Comparison of ENCODE assay signal across 9 mouse cellular contexts in genomic region chr9:108304716-108305115, GRCm38 (mm10). TPM values are rescaled to one million over a fixed set of nuclear protein-coding genes. Genes with fewer than 3 reads are reported as not detected.
DNase-seq lines count a peak whose midpoint lies in the region; ATAC-seq lines count a peak whose summit lies in the region.
"Had no signal": no experiment of that assay in that cellular context is flagged by ENCODE, and none has a peak within 500 bp of the region (broad histone marks: within the 10 kb centered on the region; RNA-seq: fewer than 3 reads in every experiment).

No protein-coding gene starts in this region.

- H3K9me3 ChIP-seq in heart, embryonic 11.5 days (replicated peaks; ENCODE audit: control insufficient read depth, low read length) = no peaks in the 10 kb centered on the region
- no peaks in the 10 kb centered on the region for H3K9me3 ChIP-seq in embryonic facial prominence, embryonic 12.5 days
- H3K9me3 ChIP-seq in hindbrain, embryonic 16.5 days (ENCODE audit: control insufficient read depth, low read length) = no peaks in the 10 kb centered on the region
- no peaks in the 10 kb centered on the region for H3K9me3 ChIP-seq in midbrain, embryonic 15.5 days

- 33% methylated on average over 4 of the region's 4 CpGs for WGBS in heart, embryonic 11.5 days (ENCODE audit: insufficient replicate concordance)
- 83% methylated on average over 4 of the region's 4 CpGs for WGBS in embryonic facial prominence, embryonic 12.5 days
- WGBS in hindbrain, embryonic 16.5 days = 89% methylated on average over 4 of the region's 4 CpGs
- 78% methylated on average over 4 of the region's 4 CpGs for WGBS in midbrain, embryonic 15.5 days

- H3K9ac ChIP-seq in heart, embryonic 11.5 days (ENCODE audit: low read depth, low read length) = peak overlapping the region; percentile 93
- H3K9ac ChIP-seq in embryonic facial prominence, embryonic 12.5 days = no peak overlapping the region
- H3K9ac ChIP-seq in hindbrain, embryonic 16.5 days (ENCODE audit: low read depth, low read length) = peak overlapping the region; percentile 90; the same call in 1 of the 2 replicates
- H3K9ac ChIP-seq in midbrain, embryonic 15.5 days = no peak overlapping the region; the same call in 1 of the 2 replicates

- peak overlapping the region; percentile 100 for H3K27ac ChIP-seq in heart, embryonic 11.5 days (ENCODE audit: low read depth, low read length)
- H3K27ac ChIP-seq in embryonic facial prominence, embryonic 12.5 days = no peak overlapping the region
- H3K27ac ChIP-seq in hindbrain, embryonic 16.5 days (ENCODE audit: low read depth, low read length) = peak overlapping the region; percentile 92; the same call in 1 of the 2 replicates
- H3K27ac ChIP-seq in midbrain, embryonic 15.5 days = no peak overlapping the region

- H3K4me2 ChIP-seq in heart, embryonic 11.5 days = peak overlapping the region; percentile 94
- H3K4me2 ChIP-seq in embryonic facial prominence, embryonic 12.5 days (replicated peaks) = peak overlapping the region; percentile 89
- H3K4me2 ChIP-seq in hindbrain, embryonic 16.5 days (ENCODE audit: low read length) = peak overlapping the region; percentile 96
- H3K4me2 ChIP-seq in midbrain, embryonic 15.5 days = peak overlapping the region; percentile 71

- H3K4me1 ChIP-seq in heart, embryonic 11.5 days (ENCODE audit: control insufficient read depth, insufficient read depth, low read length) = peaks cover 19% of the 10 kb centered on the region
- peaks cover 27% of the 10 kb centered on the region for H3K4me1 ChIP-seq in embryonic facial prominence, embryonic 12.5 days
- peaks cover 28% of the 10 kb centered on the region for H3K4me1 ChIP-seq in hindbrain, embryonic 16.5 days (ENCODE audit: control insufficient read depth, insufficient read depth, low read depth, low read length)
- H3K4me1 ChIP-seq in midbrain, embryonic 15.5 days = peaks cover 31% of the 10 kb centered on the region

- peaks cover 5% of the 10 kb centered on the region; the same call in 1 of the 2 replicates for H3K36me3 ChIP-seq in heart, embryonic 11.5 days (ENCODE audit: control insufficient read depth, insufficient read depth, low read length)
- peaks cover 22% of the 10 kb centered on the region for H3K36me3 ChIP-seq in embryonic facial prominence, embryonic 12.5 days
- H3K36me3 ChIP-seq in hindbrain, embryonic 16.5 days (ENCODE audit: control insufficient read depth, insufficient read depth, low read length) = peaks cover 19% of the 10 kb centered on the region
- H3K36me3 ChIP-seq in midbrain, embryonic 15.5 days (replicated peaks) = peaks cover 20% of the 10 kb centered on the region

- DNase-seq in heart, postnatal 4 days = no peak
- no peak for DNase-seq in urinary bladder, postnatal 14 days (ENCODE audit: low spot score)
- no peak for DNase-seq in spleen, adult 18-20 months
- DNase-seq in frontal cortex, postnatal 25 days (ENCODE audit: low spot score in 2 of 2) = no peak
- DNase-seq: layer of hippocampus, adult 9-11 months had no signal

- ATAC-seq in heart, embryonic 11.5 days (replicated peaks; ENCODE audit: insufficient number of reproducible peaks, low FRiP score, low TSS enrichment) = no peak
- no peak for ATAC-seq in embryonic facial prominence, embryonic 12.5 days (ENCODE audit: insufficient number of reproducible peaks, insufficient read depth, low FRiP score, low TSS enrichment)
- no peak for ATAC-seq in hindbrain, embryonic 16.5 days
- no peak for ATAC-seq in midbrain, embryonic 15.5 days (replicated peaks)

- peak overlapping the region; percentile 83 for H3K4me3 ChIP-seq in heart, embryonic 11.5 days (ENCODE audit: low read depth, low read length)
- H3K4me3 ChIP-seq in embryonic facial prominence, embryonic 12.5 days = peak overlapping the region; percentile 92
- peak overlapping the region; percentile 79 for H3K4me3 ChIP-seq in hindbrain, embryonic 16.5 days (ENCODE audit: low read length)
- H3K4me3 ChIP-seq in midbrain, embryonic 15.5 days = peak overlapping the region; percentile 86

- H3K27me3 ChIP-seq in heart, embryonic 11.5 days (ENCODE audit: control insufficient read depth, insufficient read depth, low read length) = no peaks in the 10 kb centered on the region
- H3K27me3 ChIP-seq in embryonic facial prominence, embryonic 12.5 days = no peaks in the 10 kb centered on the region
- H3K27me3 ChIP-seq in hindbrain, embryonic 16.5 days (replicated peaks; ENCODE audit: control insufficient read depth, insufficient read depth, low read length) = no peaks in the 10 kb centered on the region
- no peaks in the 10 kb centered on the region for H3K27me3 ChIP-seq in midbrain, embryonic 15.5 days (replicated peaks)

RNA-seq across cellular contexts. Expression of gene Rhoa, which starts 1.2 kb away (rescaled TPM):
- polyA plus RNA-seq in heart, embryonic 11.5 days (2014; fragmentation: Nextera tagmentation; extraction: Ambion mirVana) = 252 and 277 TPM in 2 replicates
- 100 to 1,000 TPM; 341 to 348 TPM for total RNA-seq in heart, postnatal 4 days (2021)
- polyA plus RNA-seq in embryonic facial prominence, embryonic 12.5 days (2016; fragmentation: Nextera tagmentation; extraction: Ambion mirVana) = 380 and 391 TPM in 2 replicates
- polyA plus RNA-seq in hindbrain, embryonic 16.5 days (2015; fragmentation: Nextera tagmentation; extraction: Ambion mirVana) = 278 TPM in 2 replicates
- polyA plus RNA-seq in midbrain, embryonic 15.5 days (2015; fragmentation: Nextera tagmentation; extraction: Ambion mirVana) = 251 and 257 TPM in 2 replicates

RNA-seq across cellular contexts. Expression of gene Tcta, which starts 1.2 kb away (rescaled TPM):
- 28.5 and 34.7 TPM in 2 replicates for polyA plus RNA-seq in heart, embryonic 11.5 days (2014; fragmentation: Nextera tagmentation; extraction: Ambion mirVana)
- total RNA-seq in heart, postnatal 4 days (2021) = 10 to 100 TPM; 15.9 to 19.1 TPM
- 28.1 and 28.7 TPM in 2 replicates for polyA plus RNA-seq in embryonic facial prominence, embryonic 12.5 days (2016; fragmentation: Nextera tagmentation; extraction: Ambion mirVana)
- polyA plus RNA-seq in hindbrain, embryonic 16.5 days (2015; fragmentation: Nextera tagmentation; extraction: Ambion mirVana) = 51.6 and 57.2 TPM in 2 replicates
- polyA plus RNA-seq in midbrain, embryonic 15.5 days (2015; fragmentation: Nextera tagmentation; extraction: Ambion mirVana) = 51.4 and 54.9 TPM in 2 replicates

RNA-seq across cellular contexts. Expression of gene Amt, which starts 8.1 kb away (rescaled TPM):
- polyA plus RNA-seq in heart, embryonic 11.5 days (2014; fragmentation: Nextera tagmentation; extraction: Ambion mirVana) = 12.9 and 15.3 TPM in 2 replicates
- total RNA-seq in heart, postnatal 4 days (2021) = 1 to 10 TPM; 3.6 to 6.0 TPM
- 17.4 and 17.5 TPM in 2 replicates for polyA plus RNA-seq in embryonic facial prominence, embryonic 12.5 days (2016; fragmentation: Nextera tagmentation; extraction: Ambion mirVana)
- 23.3 and 26.3 TPM in 2 replicates for polyA plus RNA-seq in hindbrain, embryonic 16.5 days (2015; fragmentation: Nextera tagmentation; extraction: Ambion mirVana)
- polyA plus RNA-seq in midbrain, embryonic 15.5 days (2015; fragmentation: Nextera tagmentation; extraction: Ambion mirVana) = 28.9 and 32.1 TPM in 2 replicates

RNA-seq across cellular contexts. Expression of gene Nicn1, which starts 14.5 kb away (rescaled TPM):
- 25.1 and 26.0 TPM in 2 replicates for polyA plus RNA-seq in heart, embryonic 11.5 days (2014; fragmentation: Nextera tagmentation; extraction: Ambion mirVana)
- total RNA-seq in heart, postnatal 4 days (2021) = 10 to 100 TPM; 19.3 to 21.2 TPM
- polyA plus RNA-seq in embryonic facial prominence, embryonic 12.5 days (2016; fragmentation: Nextera tagmentation; extraction: Ambion mirVana) = 53.0 and 54.9 TPM in 2 replicates
- 142 and 145 TPM in 2 replicates for polyA plus RNA-seq in hindbrain, embryonic 16.5 days (2015; fragmentation: Nextera tagmentation; extraction: Ambion mirVana)
- 129 and 149 TPM in 2 replicates for polyA plus RNA-seq in midbrain, embryonic 15.5 days (2015; fragmentation: Nextera tagmentation; extraction: Ambion mirVana)

RNA-seq across cellular contexts. Expression of gene Gpx1, which starts 34.0 kb away (rescaled TPM):
- 1,289 and 1,462 TPM in 2 replicates for polyA plus RNA-seq in heart, embryonic 11.5 days (2014; fragmentation: Nextera tagmentation; extraction: Ambion mirVana)
- 100 to 1,000 TPM; 159 to 185 TPM for total RNA-seq in heart, postnatal 4 days (2021)
- polyA plus RNA-seq in embryonic facial prominence, embryonic 12.5 days (2016; fragmentation: Nextera tagmentation; extraction: Ambion mirVana) = 798 and 814 TPM in 2 replicates
- polyA plus RNA-seq in hindbrain, embryonic 16.5 days (2015; fragmentation: Nextera tagmentation; extraction: Ambion mirVana) = 451 and 453 TPM in 2 replicates
- polyA plus RNA-seq in midbrain, embryonic 15.5 days (2015; fragmentation: Nextera tagmentation; extraction: Ambion mirVana) = 413 and 429 TPM in 2 replicates

Comparison
In these comparisons a context has a peak if more than half of its experiments do, and no peak if none do; other contexts are left out.
1. H3K27ac ChIP-seq: peak in heart, embryonic 11.5 days (single experiment) and hindbrain, embryonic 16.5 days (single experiment); none in embryonic facial prominence, embryonic 12.5 days (single experiment) and midbrain, embryonic 15.5 days (single experiment).
2. H3K9ac ChIP-seq: peak in heart, embryonic 11.5 days (single experiment) and hindbrain, embryonic 16.5 days (single experiment); none in embryonic facial prominence, embryonic 12.5 days (single experiment) and midbrain, embryonic 15.5 days (single experiment).
3. Peak in every context shown above with its lines, with median percentiles within 50 percentile points of each other: H3K4me2 ChIP-seq and H3K4me3 ChIP-seq.